Mouse (Mus musculus): ENCODE results near the gene Mbnl2. TPM values are rescaled to one million over a fixed set of nuclear protein-coding genes. Genes with fewer than 3 reads are reported as not detected.

The Mbnl2 gene
- polyA plus RNA-seq, 1 experiment from 2014 or later: 18.7 TPM

DNA sequence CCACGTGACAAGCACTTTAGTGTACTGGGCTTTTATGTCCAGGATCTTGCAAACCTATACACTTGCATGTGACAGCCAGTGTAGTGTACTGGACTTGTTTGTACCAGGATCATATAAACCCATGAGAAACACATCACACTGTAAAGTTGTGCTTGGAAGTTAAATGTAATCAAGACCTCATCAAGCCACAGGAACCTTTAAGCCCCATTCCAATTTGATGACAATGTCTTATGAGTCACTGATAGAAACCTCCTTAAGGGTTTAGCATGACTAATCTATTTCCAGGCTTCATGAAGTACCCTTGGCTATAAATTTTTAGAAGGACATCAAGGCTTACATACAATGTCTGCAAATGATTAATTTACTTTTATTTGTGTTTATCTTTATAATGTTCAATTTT lies 47.6 kb downstream of the Mbnl2 start:
- Histone ChIP-seq H3K9me3 (replicated peaks) (no peaks in the 10 kb centered on the region), H3K9ac (no peak overlapping the region), H3K27ac (no peak overlapping the region), H3K36me3 (ENCODE audit: poor library complexity, severe bottlenecking) (no peaks in the 10 kb centered on the region), H3K27me3 (no peaks in the 10 kb centered on the region), H3K4me3 (no peak overlapping the region), H3K4me2 (no peak overlapping the region), H3K4me1 (peaks cover 6% of the 10 kb centered on the region; the same call in 1 of the 2 replicates)
- WGBS: 89% methylated on average over 1 of the region's 1 CpGs
- ATAC-seq: no peak

DNA sequence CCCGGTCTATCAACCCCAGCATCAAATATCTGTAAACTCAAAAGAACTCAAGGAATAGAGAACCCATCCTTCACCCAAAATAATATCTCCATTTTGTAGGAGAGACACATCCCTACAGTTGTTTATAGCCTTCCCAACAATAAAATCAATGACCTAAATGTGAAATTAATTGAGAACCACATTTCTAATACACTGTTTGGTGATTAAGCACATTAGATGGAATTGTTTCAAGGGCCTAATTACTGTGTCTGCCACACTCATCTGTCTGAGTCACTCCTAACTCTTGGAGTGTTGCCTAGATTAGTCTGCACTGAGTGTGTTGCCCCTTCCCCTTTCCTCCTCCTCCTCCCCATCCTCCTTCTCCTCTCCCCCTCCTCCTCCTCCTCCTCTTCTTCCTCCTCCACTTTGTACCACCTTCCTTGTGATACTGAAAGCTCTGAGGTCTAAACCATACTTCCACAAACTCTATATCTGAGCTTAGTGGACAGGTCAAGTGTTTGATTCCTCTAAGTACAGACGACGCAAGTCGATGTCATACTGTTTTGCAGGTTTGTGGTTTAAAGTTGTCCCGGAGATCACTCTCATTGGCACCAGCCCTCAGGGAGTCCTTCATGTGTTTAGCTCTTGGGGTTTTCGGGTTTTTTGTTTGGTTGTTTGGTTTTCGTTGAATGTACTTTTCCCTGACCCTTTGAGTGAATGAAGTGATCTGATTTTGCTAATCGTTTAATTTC lies 48.8 kb downstream of the Mbnl2 start:
- no peak overlapping the region for H3K4me2 ChIP-seq
- no peak for ATAC-seq
- no peaks in the 10 kb centered on the region for H3K4me1 ChIP-seq
- 92% methylated on average over 8 of the region's 8 CpGs for WGBS
- H3K36me3 ChIP-seq (ENCODE audit: poor library complexity, severe bottlenecking): no peaks in the 10 kb centered on the region
- no peaks in the 10 kb centered on the region for H3K9me3 ChIP-seq (replicated peaks)
- no peak overlapping the region for H3K9ac ChIP-seq
- H3K4me3 ChIP-seq: no peak overlapping the region
- no peaks in the 10 kb centered on the region for H3K27me3 ChIP-seq
- H3K27ac ChIP-seq: no peak overlapping the region

- no peak for ATAC-seq
- 94% methylated on average over 19 of the region's 19 CpGs for WGBS
- no peak overlapping the region for H3K27ac ChIP-seq
These were observed 49.5 kb downstream of the Mbnl2 start for GRCm38 (mm10) chr14:120324883-120325480.

DNA sequence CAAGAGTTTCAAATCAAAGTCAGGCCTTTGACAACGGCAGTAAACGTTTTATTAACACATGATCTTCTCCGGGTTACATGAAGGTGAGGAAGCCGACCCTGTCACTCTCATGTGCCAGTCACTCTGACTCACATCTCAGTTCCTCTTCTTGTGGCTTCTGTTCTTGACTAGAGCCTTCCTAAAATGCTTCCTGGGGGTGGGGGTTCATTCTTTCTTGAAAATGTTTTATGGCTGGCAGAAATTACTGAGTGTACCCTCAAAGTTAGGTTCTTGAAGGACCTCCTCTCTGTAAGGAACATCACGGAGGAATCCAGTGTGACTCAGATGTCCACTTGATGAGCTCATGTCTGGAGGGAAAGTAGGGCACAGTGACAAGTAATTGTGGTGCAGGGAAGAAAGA lies 50.2 kb downstream of the Mbnl2 start:
- ATAC-seq: no peak
- Histone ChIP-seq H3K4me3 (no peak overlapping the region), H3K9me3 (replicated peaks) (no peaks in the 10 kb centered on the region), H3K27ac (no peak overlapping the region), H3K9ac (no peak overlapping the region), H3K36me3 (ENCODE audit: poor library complexity, severe bottlenecking) (no peaks in the 10 kb centered on the region), H3K4me2 (no peak overlapping the region), H3K27me3 (no peaks in the 10 kb centered on the region), H3K4me1 (0 out of 2 replicates have a peak, but pooled peaks cover 6% of the 10 kb centered on the region)
- WGBS: 95% methylated on average over 5 of the region's 5 CpGs

More at GRCm38 (mm10) chr14:120324883-120325480, 49.5 kb downstream of the Mbnl2 start:
- no peaks in the 10 kb centered on the region for H3K36me3 ChIP-seq (ENCODE audit: poor library complexity, severe bottlenecking)
- H3K4me2 ChIP-seq: no peak overlapping the region
- H3K9me3 ChIP-seq (replicated peaks): no peaks in the 10 kb centered on the region
- no peak overlapping the region for H3K9ac ChIP-seq
- H3K4me3 ChIP-seq: no peak overlapping the region
- no peaks in the 10 kb centered on the region for H3K4me1 ChIP-seq
- H3K27me3 ChIP-seq: no peaks in the 10 kb centered on the region

DNA sequence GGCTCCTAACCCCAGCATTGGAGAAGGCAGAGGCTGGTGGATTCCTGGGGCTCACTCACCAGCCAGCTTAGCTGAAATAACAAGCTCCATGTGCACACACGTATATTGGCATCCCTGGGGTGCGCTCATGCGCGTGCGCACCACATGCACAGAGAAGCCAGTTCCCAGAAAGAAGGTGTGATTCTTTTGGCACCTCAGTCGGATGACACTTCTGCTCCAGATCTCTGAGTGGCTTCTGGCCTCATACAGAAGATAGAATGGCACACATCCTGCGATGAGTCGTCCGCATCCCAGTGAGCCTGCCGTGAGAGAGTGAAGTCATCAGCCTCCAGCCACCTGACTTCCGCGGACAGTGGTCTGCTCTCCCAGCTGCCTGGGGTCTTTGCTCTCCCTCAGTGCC lies 55.0 kb downstream of the Mbnl2 start:
- Histone ChIP-seq H3K9me3 (replicated peaks) (no peaks in the 10 kb centered on the region), H3K27ac (peak overlapping the region; percentile 10; the same call in 1 of the 2 replicates), H3K4me2 (no peak overlapping the region), H3K4me1 (peaks cover 14% of the 10 kb centered on the region; the same call in 1 of the 2 replicates), H3K27me3 (no peaks in the 10 kb centered on the region), H3K36me3 (ENCODE audit: poor library complexity, severe bottlenecking) (no peaks in the 10 kb centered on the region), H3K9ac (no peak overlapping the region), H3K4me3 (no peak overlapping the region)
- ATAC-seq: peak; percentile 72
- WGBS: 72% methylated on average over 12 of the region's 12 CpGs

GRCm38 (mm10) chr14:120330881-120331514 lies 55.5 kb downstream of the Mbnl2 start:
- Histone ChIP-seq H3K4me1 (peaks cover 16% of the 10 kb centered on the region), H3K27me3 (no peaks in the 10 kb centered on the region), H3K9me3 (replicated peaks) (no peaks in the 10 kb centered on the region), H3K27ac (no peak overlapping the region), H3K9ac (no peak overlapping the region), H3K36me3 (ENCODE audit: poor library complexity, severe bottlenecking) (no peaks in the 10 kb centered on the region), H3K4me3 (no peak overlapping the region), H3K4me2 (no peak overlapping the region)
- WGBS: 86% methylated on average over 13 of the region's 13 CpGs
- no peak for ATAC-seq

DNA sequence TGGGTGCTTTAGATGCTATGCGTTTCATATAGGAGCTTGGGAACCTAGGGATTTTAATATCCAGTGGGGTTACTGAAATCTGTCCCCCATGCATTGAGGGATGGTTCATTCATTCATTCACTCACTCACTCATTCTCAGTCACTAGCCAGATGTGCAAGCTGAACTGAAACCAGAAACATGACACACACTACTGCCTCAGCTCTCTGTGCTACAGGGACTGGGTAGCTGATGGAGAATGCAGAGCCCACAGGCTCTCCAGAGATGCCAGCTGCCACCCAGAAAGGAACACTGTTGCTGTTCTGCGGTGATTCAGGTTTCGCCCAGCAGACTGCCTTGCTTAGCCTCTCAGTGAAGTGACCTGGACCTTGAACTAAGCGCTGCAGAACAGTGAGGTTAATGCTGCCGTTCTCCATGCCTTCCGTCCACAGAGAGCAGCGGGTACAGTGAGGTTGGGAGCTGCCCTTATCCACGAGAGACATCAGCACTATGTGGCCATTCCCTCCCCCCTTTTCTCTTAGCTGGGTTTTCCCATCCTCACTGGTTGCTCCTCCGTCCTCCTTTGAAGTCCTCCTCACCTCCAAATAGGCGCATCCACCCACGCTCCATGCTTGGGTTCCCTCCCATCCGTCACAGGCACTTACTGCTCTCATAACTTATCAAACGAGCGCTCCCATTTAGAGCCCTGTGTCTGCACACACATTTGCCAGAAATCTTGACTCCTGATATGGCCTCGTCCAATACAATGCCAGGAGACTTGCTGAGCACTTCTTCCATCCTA lies 58.2 kb downstream of the Mbnl2 start:
- Histone ChIP-seq H3K36me3 (ENCODE audit: poor library complexity, severe bottlenecking) (no peaks in the 10 kb centered on the region), H3K9me3 (replicated peaks) (no peaks in the 10 kb centered on the region), H3K4me1 (peaks cover 37% of the 10 kb centered on the region), H3K4me3 (no peak overlapping the region), H3K9ac (no peak overlapping the region), H3K4me2 (no peak overlapping the region), H3K27me3 (no peaks in the 10 kb centered on the region), H3K27ac (no peak overlapping the region)
- WGBS: 88% methylated on average over 15 of the region's 15 CpGs
- ATAC-seq: no peak

DNA sequence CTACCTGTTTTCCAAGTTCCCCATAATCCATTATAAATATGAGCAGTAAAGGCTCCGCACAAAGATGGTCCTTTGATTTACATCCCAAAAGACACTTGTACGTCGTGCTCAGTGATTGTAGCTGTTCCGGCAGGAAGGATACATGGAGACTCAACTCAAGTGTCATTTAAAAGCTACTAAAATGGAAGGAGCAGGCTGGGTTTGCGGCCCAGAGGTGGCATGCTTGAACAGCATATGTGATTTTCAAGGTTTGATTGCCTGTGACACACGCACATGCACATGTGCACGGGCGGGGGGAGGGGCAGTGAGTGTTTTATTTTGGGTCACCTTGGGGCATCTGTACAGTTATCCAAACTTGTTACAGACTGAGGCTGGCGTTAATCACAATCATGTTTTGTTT lies 59.9 kb downstream of the Mbnl2 start:
- peaks cover 34% of the 10 kb centered on the region for H3K4me1 ChIP-seq
- no peak overlapping the region for H3K4me3 ChIP-seq
- WGBS: 87% methylated on average over 9 of the region's 9 CpGs
- no peaks in the 10 kb centered on the region for H3K9me3 ChIP-seq (replicated peaks)
- H3K9ac ChIP-seq: no peak overlapping the region
- no peaks in the 10 kb centered on the region for H3K27me3 ChIP-seq
- ATAC-seq: no peak
- no peaks in the 10 kb centered on the region for H3K36me3 ChIP-seq (ENCODE audit: poor library complexity, severe bottlenecking)
- no peak overlapping the region for H3K4me2 ChIP-seq
- no peak overlapping the region for H3K27ac ChIP-seq

GRCm38 (mm10) chr14:120335871-120336270 lies 60.4 kb downstream of the Mbnl2 start:
- Histone ChIP-seq H3K9me3 (replicated peaks) (no peaks in the 10 kb centered on the region), H3K9ac (no peak overlapping the region), H3K4me1 (peaks cover 30% of the 10 kb centered on the region), H3K4me3 (no peak overlapping the region), H3K27ac (no peak overlapping the region), H3K36me3 (ENCODE audit: poor library complexity, severe bottlenecking) (no peaks in the 10 kb centered on the region), H3K4me2 (no peak overlapping the region), H3K27me3 (no peaks in the 10 kb centered on the region)
- WGBS: 55% methylated on average over 6 of the region's 6 CpGs
- no peak for ATAC-seq

DNA sequence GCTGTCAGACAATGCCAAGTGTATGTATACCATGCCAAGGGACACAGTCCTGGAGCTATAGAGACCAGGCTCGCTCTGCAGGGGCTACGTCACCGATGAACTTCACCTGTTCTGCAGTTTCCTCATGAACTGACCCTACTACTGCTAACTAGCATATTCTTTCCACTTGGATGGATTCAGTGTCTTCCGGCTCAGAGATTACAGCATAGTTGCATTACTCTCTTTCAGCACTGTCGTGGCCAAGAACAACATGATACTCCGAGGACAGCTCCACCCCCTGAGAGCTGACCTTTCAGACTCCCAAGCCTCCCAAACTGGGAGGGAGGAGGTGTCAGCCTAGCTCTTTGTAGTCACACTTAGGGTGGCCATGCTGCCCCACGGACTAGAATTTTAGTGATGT lies 60.9 kb downstream of the Mbnl2 start:
- peaks cover 30% of the 10 kb centered on the region for H3K4me1 ChIP-seq
- H3K9me3 ChIP-seq (replicated peaks): no peaks in the 10 kb centered on the region
- no peaks in the 10 kb centered on the region for H3K36me3 ChIP-seq (ENCODE audit: poor library complexity, severe bottlenecking)
- 32% methylated on average over 7 of the region's 7 CpGs for WGBS
- no peak overlapping the region for H3K4me3 ChIP-seq
- H3K27ac ChIP-seq: no peak overlapping the region
- no peak for ATAC-seq
- H3K9ac ChIP-seq: no peak overlapping the region
- H3K27me3 ChIP-seq: no peaks in the 10 kb centered on the region
- H3K4me2 ChIP-seq: no peak overlapping the region

DNA sequence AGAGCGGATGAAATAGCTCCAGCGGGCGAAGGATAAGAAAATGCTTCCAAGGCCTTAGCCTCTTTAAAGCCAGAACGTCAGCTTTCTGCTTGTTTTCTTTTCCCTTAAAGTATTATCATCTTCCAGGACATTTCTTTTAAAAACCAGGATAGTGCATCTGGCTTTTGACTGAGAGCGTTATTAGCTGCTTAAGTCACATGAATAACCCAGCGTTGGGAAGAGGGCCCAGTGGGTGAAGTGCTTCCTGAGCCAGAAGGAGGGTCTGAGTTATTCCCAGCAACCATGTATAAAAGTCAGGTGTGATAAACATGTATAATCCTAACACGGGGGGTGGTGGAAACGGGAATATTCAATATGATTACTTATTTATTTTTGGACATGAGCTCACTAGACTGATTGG lies 61.4 kb downstream of the Mbnl2 start:
- 67% methylated on average over 8 of the region's 8 CpGs for WGBS
- ATAC-seq: no peak
- H3K4me2 ChIP-seq: no peak overlapping the region

More for the DNA sequence above, 61.4 kb downstream of the Mbnl2 start:
- Histone ChIP-seq H3K9ac (no peak overlapping the region), H3K4me3 (no peak overlapping the region), H3K9me3 (replicated peaks) (no peaks in the 10 kb centered on the region), H3K27me3 (no peaks in the 10 kb centered on the region), H3K27ac (no peak overlapping the region), H3K4me1 (peaks cover 30% of the 10 kb centered on the region), H3K36me3 (ENCODE audit: poor library complexity, severe bottlenecking) (no peaks in the 10 kb centered on the region)
